ENCODE assay signal across 17 mouse cellular contexts in genomic region chr11:20559236-20559950, GRCm38 (mm10). TPM values are rescaled to one million over a fixed set of nuclear protein-coding genes. Genes with fewer than 3 reads are reported as not detected.
DNase-seq lines count a peak whose midpoint lies in the region; ATAC-seq and TF ChIP-seq lines count a peak whose summit lies in the region.
"Had no signal": no experiment of that assay in that cellular context is flagged by ENCODE, and none has a peak within 500 bp of the region (broad histone marks: within the 10 kb centered on the region; RNA-seq: fewer than 3 reads in every experiment).

No protein-coding gene starts in this region.

- H3K4me3 ChIP-seq in liver, embryonic 11.5 days (ENCODE audit: low read depth, low read length), result no peak overlapping the region
- no peak overlapping the region for H3K4me3 ChIP-seq in liver, postnatal 0 days (ENCODE audit: low read depth, low read length)
- H3K4me3 ChIP-seq in intestine, embryonic 16.5 days (ENCODE audit: low read length), result no peak overlapping the region
- H3K4me3 ChIP-seq: hindbrain, embryonic 15.5 days had no signal

- H3K27ac ChIP-seq in liver, embryonic 11.5 days (ENCODE audit: low read depth, low read length), result peak overlapping the region; percentile 38; the same call in 1 of the 2 replicates
- H3K27ac ChIP-seq in liver, postnatal 0 days (ENCODE audit: low read depth), result no peak overlapping the region
- H3K27ac ChIP-seq in intestine, embryonic 16.5 days (ENCODE audit: low read length), result no peak overlapping the region
- H3K27ac ChIP-seq: hindbrain, embryonic 15.5 days had no signal

- no peak for ATAC-seq in liver, embryonic 11.5 days (replicated peaks; ENCODE audit: low FRiP score)
- no peak for ATAC-seq in liver, postnatal 0 days
- ATAC-seq in activated CD4-positive, CD25-positive, alpha-beta regulatory T cell, adult 4 months, result peak; percentile 26
- ATAC-seq in intestine, embryonic 16.5 days, result no peak

- H3K9ac ChIP-seq in liver, embryonic 11.5 days (ENCODE audit: low read depth, low read length), result no peak overlapping the region
- H3K9ac ChIP-seq in liver, postnatal 0 days (replicated peaks), result no peak overlapping the region
- H3K9ac ChIP-seq in intestine, embryonic 16.5 days (ENCODE audit: low read depth, low read length), result no peak overlapping the region
- H3K9ac ChIP-seq: hindbrain, embryonic 15.5 days had no signal

- no peak for DNase-seq in liver, embryonic 11.5 days (ENCODE audit: low spot score)
- no peak for DNase-seq in liver, postnatal 0 days
- peak; percentile 43 for DNase-seq in naive thymus-derived CD4-positive, alpha-beta T cell, adult 2 months (ENCODE audit: low read depth)
- DNase-seq in cerebellum, adult 9-11 months, result no peak
- DNase-seq in embryo, embryonic 11 days, result no peak
- DNase-seq: adrenal gland, postnatal 36 days; cerebellum, postnatal 25 days; gastrocnemius, postnatal 25 days; kidney, postnatal 14 days; midbrain, embryonic 14.5 days; right cerebral cortex, postnatal 14 days; thymus, postnatal 4 days had no signal

- no peaks in the 10 kb centered on the region for H3K27me3 ChIP-seq in liver, embryonic 11.5 days (replicated peaks; ENCODE audit: control insufficient read depth, insufficient read depth, low read length)
- H3K27me3 ChIP-seq in liver, postnatal 0 days (ENCODE audit: insufficient read depth, low read length), result no peaks in the 10 kb centered on the region
- 0 out of 2 replicates have a peak, but pooled peaks cover 2% of the 10 kb centered on the region for H3K27me3 ChIP-seq in intestine, embryonic 16.5 days (replicated peaks; ENCODE audit: control insufficient read depth, insufficient read depth, low read length)
- H3K27me3 ChIP-seq: CH12.LX; hindbrain, embryonic 15.5 days had no signal

- no peak for TF ChIP-seq EP300 in liver, postnatal 0 days (IDR thresholded peaks at IDR 0.05; ENCODE audit: low read depth)

- peaks cover 37% of the 10 kb centered on the region for H3K4me1 ChIP-seq in liver, embryonic 11.5 days (replicated peaks; ENCODE audit: control insufficient read depth, insufficient read depth, low read length)
- peaks cover 15% of the 10 kb centered on the region for H3K4me1 ChIP-seq in liver, postnatal 0 days (ENCODE audit: insufficient read depth)
- H3K4me1 ChIP-seq in intestine, embryonic 16.5 days (ENCODE audit: control insufficient read depth, insufficient read depth, low read length), result peaks cover 22% of the 10 kb centered on the region

- peak overlapping the region; percentile 33 for H3K4me2 ChIP-seq in liver, embryonic 11.5 days
- H3K4me2 ChIP-seq in liver, postnatal 0 days (ENCODE audit: low read depth, low read length), result no peak overlapping the region
- peak overlapping the region; percentile 25; the same call in 1 of the 2 replicates for H3K4me2 ChIP-seq in intestine, embryonic 16.5 days (ENCODE audit: low read depth, low read length)
- H3K4me2 ChIP-seq: heart, embryonic 11.5 days; hindbrain, embryonic 15.5 days had no signal

- no peaks in the 10 kb centered on the region for H3K36me3 ChIP-seq in liver, embryonic 11.5 days (ENCODE audit: control insufficient read depth, insufficient read depth, low read length)
- no peaks in the 10 kb centered on the region for H3K36me3 ChIP-seq in liver, postnatal 0 days (replicated peaks; ENCODE audit: insufficient read depth, low read length)
- H3K36me3 ChIP-seq in intestine, embryonic 16.5 days (ENCODE audit: control insufficient read depth, insufficient read depth, low read length), result no peaks in the 10 kb centered on the region
- H3K36me3 ChIP-seq: hindbrain, embryonic 15.5 days had no signal

- WGBS in liver, embryonic 11.5 days, result 75% methylated on average over 11 of the region's 11 CpGs
- 64% methylated on average over 11 of the region's 11 CpGs for WGBS in liver, postnatal 0 days (ENCODE audit: insufficient replicate concordance)
- 32% methylated on average over 11 of the region's 11 CpGs for WGBS in intestine, embryonic 16.5 days

- H3K9me3 ChIP-seq in liver, embryonic 11.5 days (ENCODE audit: control insufficient read depth, low read length), result no peaks in the 10 kb centered on the region
- H3K9me3 ChIP-seq in liver, postnatal 0 days (ENCODE audit: low read length), result no peaks in the 10 kb centered on the region
- no peaks in the 10 kb centered on the region for H3K9me3 ChIP-seq in intestine, embryonic 16.5 days (ENCODE audit: control insufficient read depth, low read length)
- H3K9me3 ChIP-seq: hindbrain, embryonic 15.5 days had no signal

- no peak for TF ChIP-seq CTCF in liver, postnatal 0 days (IDR thresholded peaks at IDR 0.05; ENCODE audit: low read depth)

RNA-seq across cellular contexts. Expression of gene Sertad2, which starts 16.3 kb away (rescaled TPM):
- polyA plus RNA-seq in liver, embryonic 11.5 days (2014; fragmentation: Nextera tagmentation; extraction: Ambion mirVana), result 16.2 and 21.4 TPM in 2 replicates
- polyA plus RNA-seq in liver, postnatal 0 days (2015; fragmentation: Nextera tagmentation; extraction: Ambion mirVana), result 24.0 and 28.2 TPM in 2 replicates
- 10 to 100 TPM; 12.1 to 12.2 TPM for polyA plus RNA-seq in activated CD4-positive, CD25-positive, alpha-beta regulatory T cell, adult 4 months (2017; shearing (Covaris generic))
- 41.3 and 43.2 TPM in 2 replicates for polyA plus RNA-seq in intestine, embryonic 16.5 days (2015; fragmentation: Nextera tagmentation; extraction: Ambion mirVana)
